In the genomic region with DNA sequence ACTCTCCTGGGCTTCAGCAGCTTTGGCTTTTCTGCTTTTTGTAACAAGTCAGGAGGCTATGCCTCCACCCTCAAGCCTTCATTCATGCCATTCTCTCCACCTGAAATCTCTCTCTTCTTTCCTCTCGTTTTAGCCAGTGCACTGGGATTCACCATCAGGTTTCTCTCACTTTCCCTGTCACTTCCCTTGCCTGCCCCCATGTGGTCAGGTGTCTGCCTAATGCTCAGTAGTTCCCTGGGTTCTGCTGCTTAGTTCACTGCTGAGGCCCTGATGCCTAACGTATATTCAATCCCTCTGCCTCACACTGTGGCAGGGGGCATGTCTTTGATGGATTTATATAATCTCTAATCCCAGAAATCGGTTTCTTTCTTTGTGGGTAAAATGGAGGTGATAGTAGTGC, we compare ENCODE assay signal across 8 mouse cellular contexts. TPM values are rescaled to one million over a fixed set of nuclear protein-coding genes. Genes with fewer than 3 reads are reported as not detected.
DNase-seq lines count a peak whose midpoint lies in the region; ATAC-seq lines count a peak whose summit lies in the region.

No protein-coding gene starts in this region.

- peak; percentile 43 for DNase-seq in cerebellum, adult 11-12 months
- DNase-seq in left cerebral cortex, postnatal 4 days = peak; percentile 34
- no peak for DNase-seq in left cerebral cortex, postnatal 36 days (ENCODE audit: low spot score in 2 of 2)
- DNase-seq in NIH3T3 (ENCODE audit: low read depth) = peak; percentile 49
- peak; percentile 55 for DNase-seq in kidney, postnatal 10 days
- DNase-seq in spleen, adult 12 weeks (ENCODE audit: low spot score) = no peak

- intact Hi-C loops in left cerebral cortex, postnatal 4 days (cut with DNase I) = no loop called here
- intact Hi-C loops in left cerebral cortex, postnatal 36 days (cut with DNase I) = loop anchor here (2.0 to 5.0 kb wide), 2 partner anchors 48 to 244 kb away; no protein-coding TSS in a partner anchor

- no peak for ATAC-seq in cerebellum, adult (ENCODE audit: insufficient number of reproducible peaks, low FRiP score, low TSS enrichment)
- no peak for ATAC-seq in monocyte, adult 5-6 weeks (replicated peaks; ENCODE audit: insufficient number of reproducible peaks, low FRiP score, low TSS enrichment, poor library complexity, severe bottlenecking)

RNA-seq across cellular contexts. Expression of a gene that starts 29.9 kb away (rescaled TPM):
- total RNA-seq in left cerebral cortex, postnatal 4 days (2021) = 10 to 100 TPM; 68.2 to 70.5 TPM
- total RNA-seq in left cerebral cortex, postnatal 36 days (2021) = 10 to 100 TPM; 18.9 to 27.1 TPM
- total RNA-seq in monocyte, adult 5-6 weeks (2017) = 5.4 to 9.3 TPM (median 6.6 TPM) in 3 replicates

RNA-seq across cellular contexts. Expression of a gene that starts 29.9 kb away (rescaled TPM):
- total RNA-seq in left cerebral cortex, postnatal 4 days (2021) = 100 to 1,000 TPM; 117 to 123 TPM
- 10 to 100 TPM; 51.5 to 71.2 TPM for total RNA-seq in left cerebral cortex, postnatal 36 days (2021)
- 1.9 to 3.7 TPM (median 3.5 TPM) in 3 replicates for total RNA-seq in monocyte, adult 5-6 weeks (2017)

Comparison
In these comparisons a context has a peak if more than half of its experiments do, and no peak if none do; other contexts are left out.
1. DNase-seq: peak in cerebellum, adult 11-12 months (single experiment), left cerebral cortex, postnatal 4 days (single experiment), NIH3T3 (single experiment) and kidney, postnatal 10 days (single experiment); none in left cerebral cortex, postnatal 36 days (0 of 2) and spleen, adult 12 weeks (single experiment).
2. RNA of a gene that starts 29.9 kb away (total RNA-seq): 117 to 123 TPM in left cerebral cortex, postnatal 4 days and 51.5 to 71.2 TPM in left cerebral cortex, postnatal 36 days; 1.9 to 3.7 TPM in monocyte, adult 5-6 weeks; every median in the first group is over 10 times any median in the second.